Mouse (Mus musculus) MEL (cell line): ENCODE results near the gene Magi2. TPM values are rescaled to one million over a fixed set of nuclear protein-coding genes. Genes with fewer than 3 reads are reported as not detected.

Source experiments
- DNase-seq: peaks from one replicate; pipeline ENCODE4 v3.0.0; 2011; ENCODE audit warnings: low read depth, low spot score
- H3K27ac ChIP-seq: 2 replicates; pipeline ENCODE4 v1.5.1; 2012; ENCODE audit warnings: low read depth, mild to moderate bottlenecking, control low read depth, low read length, moderate library complexity; ENCODE audit not compliant: control insufficient read depth
- H3K27me3 ChIP-seq, 2 experiments: fragments of 150-350 bp in 1 of 2; sonication (generic) in 1 of 2; 2 replicates each; pipeline ENCODE4 v1.6.1; 2012; ENCODE audit warnings: low read length in 2 of 2, mild to moderate bottlenecking in 2 of 2, improper control_type of control experiment in 1 of 2, moderate library complexity in 1 of 2; ENCODE audit not compliant: insufficient read depth in 2 of 2, control insufficient read depth in 1 of 2
- H3K36me3 ChIP-seq, 2 experiments: 2 replicates each; pipeline ENCODE4 v1.6.1; 2012 to 2014; ENCODE audit warnings: low read length in 2 of 2, improper control_type of control experiment in 1 of 2, inconsistent platforms in 1 of 2, mild to moderate bottlenecking in 1 of 2; ENCODE audit not compliant: insufficient read depth in 2 of 2, control insufficient read depth in 1 of 2
- H3K4me1 ChIP-seq, 2 experiments: fragments of 150-350 bp in 1 of 2; sonication (generic) in 1 of 2; 2 replicates each; pipeline ENCODE4 v1.6.1; 2012; ENCODE audit warnings: low read length in 2 of 2, improper control_type of control experiment in 1 of 2, mild to moderate bottlenecking in 1 of 2; ENCODE audit not compliant: insufficient read depth in 2 of 2, control insufficient read depth in 1 of 2
- H3K4me3 ChIP-seq, 2 experiments: fragments of 150-350 bp in 1 of 2; sonication (generic) in 1 of 2; 2 replicates each; pipeline ENCODE4 v1.5.1; 2012; ENCODE audit warnings: low read depth in 2 of 2, low read length in 2 of 2, mild to moderate bottlenecking in 2 of 2, moderate library complexity in 2 of 2, control low read depth in 1 of 2, improper control_type of control experiment in 1 of 2; ENCODE audit not compliant: control insufficient read depth in 1 of 2, insufficient read depth in 1 of 2
- H3K79me2 ChIP-seq: 2 replicates; pipeline ENCODE4 v1.6.1; 2012; ENCODE audit warnings: mild to moderate bottlenecking, low read length, moderate library complexity; ENCODE audit not compliant: control insufficient read depth, poor library complexity, insufficient read depth
- H3K9ac ChIP-seq: 2 replicates; pipeline ENCODE4 v1.6.1; 2012; ENCODE audit warnings: low read depth, mild to moderate bottlenecking, control low read depth, low read length, moderate library complexity; ENCODE audit not compliant: control insufficient read depth, poor library complexity, severe bottlenecking
- H3K9me3 ChIP-seq: fragments of 150-350 bp; sonication (generic); replicated peaks from 2 replicates; pipeline ENCODE4 v1.6.1; 2012; ENCODE audit warnings: mild to moderate bottlenecking, low read length, improper control_type of control experiment, moderate library complexity; ENCODE audit not compliant: insufficient read depth
- BHLHE40 ChIP-seq: IDR thresholded peaks from 2 replicates; pipeline ENCODE4 v1.6.1; 2012; ENCODE audit warnings: low read depth, mild to moderate bottlenecking, inconsistent platforms, low read length, improper control_type of control experiment, borderline replicate concordance
- CHD1 ChIP-seq: IDR thresholded peaks from 2 replicates; pipeline ENCODE4 v1.6.1; 2012; ENCODE audit warnings: low read depth, mild to moderate bottlenecking, inconsistent platforms, low read length, improper control_type of control experiment
- CHD2 ChIP-seq: IDR thresholded peaks from 2 replicates; pipeline ENCODE4 v1.6.1; 2011; ENCODE audit warnings: low read length, improper control_type of control experiment
- CTCF ChIP-seq, 3 experiments: IDR thresholded peaks in 2 of 3; conservative IDR thresholded peaks in 1 of 3; 2 replicates each; pipeline ENCODE4 v1.5.1; 2011 to 2012; ENCODE audit warnings: low read length in 3 of 3, low read depth in 2 of 3, mild to moderate bottlenecking in 2 of 3, improper control_type of control experiment in 1 of 3, inconsistent platforms in 1 of 3, mixed read lengths in 1 of 3, moderate library complexity in 1 of 3; ENCODE audit not compliant: control insufficient read depth in 1 of 3, insufficient read depth in 1 of 3, poor library complexity in 1 of 3, severe bottlenecking in 1 of 3
- E2F4 ChIP-seq: IDR thresholded peaks from 2 replicates; pipeline ENCODE4 v1.6.1; 2011; ENCODE audit warnings: low read depth, low read length, improper control_type of control experiment, borderline replicate concordance
- ELF1 ChIP-seq: IDR thresholded peaks from 2 replicates; pipeline ENCODE4 v1.6.1; 2014; ENCODE audit warnings: low read depth, mild to moderate bottlenecking, inconsistent platforms, low read length, improper control_type of control experiment, moderate library complexity
- ETS1 ChIP-seq: IDR thresholded peaks from 2 replicates; pipeline ENCODE4 v1.6.1; 2012; ENCODE audit warnings: low read depth, mild to moderate bottlenecking, inconsistent platforms, low read length, improper control_type of control experiment, moderate library complexity
- GATA1 ChIP-seq: IDR thresholded peaks from 2 replicates; pipeline ENCODE4 v1.6.1; 2011; ENCODE audit warnings: low read depth, low read length, improper control_type of control experiment
- HCFC1 ChIP-seq: IDR thresholded peaks from 2 replicates; pipeline ENCODE4 v1.6.1; 2012; ENCODE audit warnings: low read depth, mild to moderate bottlenecking, inconsistent platforms, low read length, improper control_type of control experiment, moderate library complexity
- JUND ChIP-seq: IDR thresholded peaks from 2 replicates; pipeline ENCODE4 v1.6.1; 2011; ENCODE audit warnings: low read depth, mild to moderate bottlenecking, improper control_type of control experiment, low read length
- MAFK ChIP-seq: IDR thresholded peaks from 2 replicates; pipeline ENCODE4 v1.6.1; 2011; ENCODE audit warnings: low read depth, mild to moderate bottlenecking, low read length, improper control_type of control experiment, borderline replicate concordance
- MAX ChIP-seq: IDR thresholded peaks from 2 replicates; pipeline ENCODE4 v1.6.1; 2011; ENCODE audit warnings: low read length, improper control_type of control experiment
- MEF2A ChIP-seq: IDR thresholded peaks from 2 replicates; pipeline ENCODE4 v1.6.1; 2014; ENCODE audit warnings: low read depth, mild to moderate bottlenecking, inconsistent platforms, low read length, improper control_type of control experiment; ENCODE audit not compliant: poor library complexity, insufficient replicate concordance, severe bottlenecking; ENCODE audit errors: extremely low read depth
- MYB ChIP-seq: IDR thresholded peaks from 2 replicates; pipeline ENCODE4 v1.6.1; 2011; ENCODE audit warnings: mild to moderate bottlenecking, low read depth, low read length, improper control_type of control experiment
- NELFE ChIP-seq: IDR thresholded peaks from 2 replicates; pipeline ENCODE4 v1.6.1; 2011; ENCODE audit warnings: low read depth, low read length, improper control_type of control experiment
- NRF1 ChIP-seq: IDR thresholded peaks from 2 replicates; pipeline ENCODE4 v1.6.1; 2014; ENCODE audit warnings: low read depth, mild to moderate bottlenecking, inconsistent platforms, low read length, improper control_type of control experiment, moderate library complexity; ENCODE audit not compliant: poor library complexity, insufficient read depth, severe bottlenecking
- POLR2AphosphoS2 ChIP-seq: IDR thresholded peaks from 2 replicates; pipeline ENCODE4 v1.6.1; 2011; ENCODE audit warnings: low read length, improper control_type of control experiment
- POLR2AphosphoS5 ChIP-seq: IDR thresholded peaks from 2 replicates; pipeline ENCODE4 v1.6.1; 2012; ENCODE audit warnings: low read depth, borderline replicate concordance, mild to moderate bottlenecking, inconsistent platforms, low read length, moderate library complexity, mixed read lengths
- RAD21 ChIP-seq: IDR thresholded peaks from 2 replicates; pipeline ENCODE4 v1.6.1; 2011; ENCODE audit warnings: mild to moderate bottlenecking, low read depth, low read length, improper control_type of control experiment
- TBP ChIP-seq: IDR thresholded peaks from 2 replicates; pipeline ENCODE4 v1.8.0; 2011; ENCODE audit warnings: low read depth, low read length, improper control_type of control experiment
- TCF12 ChIP-seq: IDR thresholded peaks from 2 replicates; pipeline ENCODE4 v1.6.1; 2014; ENCODE audit warnings: low read depth, mild to moderate bottlenecking, inconsistent platforms, low read length, improper control_type of control experiment, moderate library complexity
- UBTF ChIP-seq: IDR thresholded peaks from 2 replicates; pipeline ENCODE4 v1.6.1; 2012; ENCODE audit warnings: low read depth, mild to moderate bottlenecking, inconsistent platforms, low read length, improper control_type of control experiment, moderate library complexity, borderline replicate concordance; ENCODE audit not compliant: insufficient read depth
- USF2 ChIP-seq, 2 experiments: IDR thresholded peaks; 2 replicates each; pipeline ENCODE4 v1.6.1; 2011 to 2012; ENCODE audit warnings: improper control_type of control experiment in 2 of 2, low read length in 2 of 2, borderline replicate concordance in 1 of 2, inconsistent platforms in 1 of 2, low read depth in 1 of 2, mild to moderate bottlenecking in 1 of 2; ENCODE audit not compliant: insufficient read depth in 1 of 2
- ZKSCAN1 ChIP-seq: IDR thresholded peaks from 2 replicates; pipeline ENCODE4 v1.6.1; 2012; ENCODE audit warnings: low read depth, mild to moderate bottlenecking, inconsistent platforms, low read length, improper control_type of control experiment, moderate library complexity
- ZMIZ1 ChIP-seq: IDR thresholded peaks from 2 replicates; pipeline ENCODE4 v1.6.1; 2012; ENCODE audit warnings: low read depth, mild to moderate bottlenecking, inconsistent platforms, low read length, improper control_type of control experiment, moderate library complexity
- polyA plus RNA-seq, 2 experiments: library from polyadenylated mRNA; stranded (reverse) in 1 of 2; unstranded in 1 of 2; fragments of >175 nt in 1 of 2; fragments of >200 nt in 1 of 2; gene quantifications; 2 replicates each; pipeline versions ENCODE4 v1.2.1 to v1.2.4; 2012; ENCODE audit warnings: low replicate concordance in 2 of 2, low read depth in 1 of 2; ENCODE audit not compliant: insufficient read length in 2 of 2, insufficient read depth in 1 of 2, missing spikeins in 1 of 2
- total RNA-seq: library from RNA; depleted of rRNA; stranded (reverse); fragments of 300-350 nt; gene quantifications from 2 replicates; pipeline ENCODE4 v1.2.3, GENCODE M21; 2012

The Magi2 gene
- total and polyA plus RNA-seq, 3 experiments = 0.46 to 0.47 TPM; not detected in 1

- TF ChIP-seq TBP = no peak
- no peak for TF ChIP-seq JUND
- TF ChIP-seq MEF2A = no peak
- no peak for TF ChIP-seq USF2 (IDR thresholded peaks at IDR 0.05; ENCODE audit: borderline replicate concordance in 1 of 2, insufficient read depth in 1 of 2, low read depth in 1 of 2, low read length in 2 of 2)
- Histone ChIP-seq H3K4me1 (no peaks in the 10 kb centered on the region), H3K9ac (no peak overlapping the region), H3K27ac (no peak overlapping the region), H3K4me3 (no peak overlapping the region), H3K27me3 (peaks cover 0 to 4% of the 10 kb centered on the region in 2 experiments; a peak in 3 of 4 replicates), H3K79me2 (no peaks in the 10 kb centered on the region), H3K9me3 (no peaks in the 10 kb centered on the region), H3K36me3 (no peaks in the 10 kb centered on the region)
- DNase-seq = no peak
These were observed 1440.8 kb downstream of the Magi2 start for GRCm38 (mm10) chr5:20667601-20668000.

- Histone ChIP-seq H3K4me1 (no peaks in the 10 kb centered on the region), H3K27ac (no peak overlapping the region), H3K27me3 (peaks cover 0 to 4% of the 10 kb centered on the region in 2 experiments; a peak in 3 of 4 replicates), H3K4me3 (no peak overlapping the region), H3K79me2 (no peaks in the 10 kb centered on the region), H3K36me3 (no peaks in the 10 kb centered on the region), H3K9me3 (no peaks in the 10 kb centered on the region), H3K9ac (no peak overlapping the region)
- TF ChIP-seq MAX (no peak), GATA1 (no peak), POLR2AphosphoS2 (no peak), ZMIZ1 (no peak), JUND (no peak), MYB (no peak), CHD1 (no peak), MEF2A (no peak), NRF1 (no peak), UBTF (no peak)
- no peak for DNase-seq
These were observed 1442.0 kb downstream of the Magi2 start for GRCm38 (mm10) chr5:20668736-20669355.

- Histone ChIP-seq H3K27me3 (peaks cover 0 to 4% of the 10 kb centered on the region in 2 experiments; a peak in 3 of 4 replicates), H3K9me3 (no peaks in the 10 kb centered on the region), H3K79me2 (no peaks in the 10 kb centered on the region), H3K4me1 (no peaks in the 10 kb centered on the region), H3K4me3 (no peak overlapping the region), H3K36me3 (no peaks in the 10 kb centered on the region), H3K9ac (no peak overlapping the region), H3K27ac (no peak overlapping the region)
- DNase-seq = no peak
- TF ChIP-seq MAFK (no peak), TBP (no peak), ETS1 (no peak), JUND (no peak), RAD21 (no peak), ZKSCAN1 (no peak), POLR2AphosphoS5 (no peak), CHD2 (no peak), TCF12 (no peak), ELF1 (no peak), NELFE (no peak), USF2 (IDR thresholded peaks at IDR 0.05; ENCODE audit: borderline replicate concordance in 1 of 2, insufficient read depth in 1 of 2, low read depth in 1 of 2, low read length in 2 of 2) (no peak), E2F4 (no peak), CTCF (IDR thresholded peaks at IDR 0.05 in 2 of 3, conservative IDR thresholded peaks at IDR 0.05 in 1 of 3; ENCODE audit: control insufficient read depth in 1 of 3, insufficient read depth in 1 of 3, low read depth in 2 of 3, low read length in 3 of 3, poor library complexity in 1 of 3, severe bottlenecking in 1 of 3) (no peak), HCFC1 (no peak), NRF1 (no peak), BHLHE40 (no peak)
These were observed 1442.6 kb downstream of the Magi2 start for GRCm38 (mm10) chr5:20669456-20669855.
